19 mouse cellular contexts compared by ENCODE assay signal in genomic region chr1:125501964-125502517, GRCm38 (mm10).
"Had no signal": no experiment of that assay in that cellular context is flagged by ENCODE, and none has a peak within 500 bp of the region (broad histone marks: within the 10 kb centered on the region; RNA-seq: fewer than 3 reads in every experiment).

No protein-coding gene starts in this region.

- H3K9me3 ChIP-seq: limb, embryonic 10.5 days; liver, embryonic 12.5 days; liver, embryonic 15.5 days; lung, embryonic 15.5 days had no signal

- DNase-seq: kidney, adult 9 months; kidney, postnatal 14 days; kidney, postnatal 4 days; layer of hippocampus, adult 9-11 months; liver; lung, adult 18-20 months; lung, postnatal 10 days; lung, postnatal 36 days; midbrain, embryonic 14.5 days; thymus, adult 2 months; thymus, postnatal 14 days had no signal

- H3K27ac ChIP-seq: layer of hippocampus, adult 2 months; limb, embryonic 10.5 days; limb, embryonic 13.5 days; liver, embryonic 12.5 days; liver, embryonic 15.5 days; lung, embryonic 15.5 days; stomach, postnatal 0 days had no signal

- H3K4me3 ChIP-seq: layer of hippocampus, adult 2 months; limb, embryonic 10.5 days; limb, embryonic 13.5 days; liver, embryonic 12.5 days; liver, embryonic 15.5 days; lung, embryonic 15.5 days had no signal

- ATAC-seq: liver, embryonic 12.5 days had no signal

- H3K9ac ChIP-seq: limb, embryonic 13.5 days; liver, embryonic 12.5 days; liver, embryonic 15.5 days; lung, embryonic 15.5 days had no signal

- H3K36me3 ChIP-seq: limb, embryonic 10.5 days; limb, embryonic 13.5 days; liver, embryonic 12.5 days; liver, embryonic 15.5 days; lung, embryonic 15.5 days had no signal

- H3K4me1 ChIP-seq: limb, embryonic 10.5 days; liver, embryonic 12.5 days; liver, embryonic 15.5 days; lung, embryonic 15.5 days had no signal

- H3K27me3 ChIP-seq: limb, embryonic 13.5 days; liver, embryonic 12.5 days; liver, embryonic 15.5 days; lung, embryonic 15.5 days had no signal

- H3K4me2 ChIP-seq: limb, embryonic 13.5 days; liver, embryonic 12.5 days; liver, embryonic 15.5 days; lung, embryonic 15.5 days; midbrain, embryonic 11.5 days had no signal
